Mouse (Mus musculus): ENCODE measurements at regions not wholly inside any gene's neighbourhood (a gene's known extent, or its start where the extent isn't known, plus 50 kb on each side); places are given as distances from the start of the nearest gene placed in this dataset.

GRCm38 (mm10) chr19:25729103-25729502 lies 56.9 kb downstream of the Dmrt2 start:
- DNase-seq (ENCODE audit: low read depth, low spot score): no peak

DNA sequence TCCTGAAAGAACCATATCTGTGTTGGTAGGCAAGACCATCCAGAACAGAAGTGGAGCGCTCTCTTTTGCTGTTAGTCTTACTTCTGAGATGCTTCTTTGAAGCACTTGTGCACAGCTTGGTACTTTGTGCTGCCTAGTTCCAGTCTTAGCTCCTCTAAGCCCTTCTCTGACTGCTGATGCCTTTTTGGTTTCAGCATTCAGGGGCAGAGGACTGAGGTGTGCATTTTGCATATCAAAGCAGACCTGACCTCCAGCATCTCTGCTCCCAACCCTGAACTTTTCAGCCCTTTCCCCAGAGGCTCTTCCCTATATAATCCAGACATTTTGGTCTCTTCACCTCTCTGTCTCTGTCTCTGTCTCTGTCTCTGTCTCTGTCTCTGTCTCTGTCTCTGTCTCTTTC lies 57.4 kb downstream of the Dmrt2 start:
- no peak for DNase-seq (ENCODE audit: low read depth, low spot score)

GRCm38 (mm10) chr19:25778455-25778854 lies 106.2 kb downstream of the Dmrt2 start:
- no peak for DNase-seq (ENCODE audit: low read depth, low spot score)

DNA sequence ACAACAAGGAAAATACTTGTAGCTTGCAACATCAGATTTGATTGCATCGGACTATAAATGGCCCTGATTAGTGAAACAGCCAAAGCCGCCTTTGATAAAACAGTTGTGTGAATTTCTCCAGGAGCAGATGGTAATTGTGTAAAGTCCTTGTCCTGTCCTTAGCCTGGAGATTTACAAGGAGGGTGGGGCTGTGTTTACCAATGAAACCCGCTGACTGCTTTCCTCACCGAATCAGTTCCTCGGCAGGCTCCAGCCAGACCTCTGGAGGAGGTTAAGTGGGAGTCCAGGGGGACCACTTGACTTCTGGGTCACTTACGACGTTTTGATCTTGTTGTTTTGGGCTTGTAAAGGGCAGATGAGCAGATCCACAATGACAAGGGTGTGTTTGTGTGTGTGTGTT lies 107.1 kb downstream of the Dmrt2 start:
- DNase-seq (ENCODE audit: low read depth, low spot score): no peak

GRCm38 (mm10) chr19:25781314-25781713 lies 109.1 kb downstream of the Dmrt2 start:
- DNase-seq (ENCODE audit: low read depth, low spot score): no peak

- DNase-seq (ENCODE audit: low read depth, low spot score): no peak
These were observed 130.5 kb downstream of the Dmrt2 start for GRCm38 (mm10) chr19:25802692-25803091.

DNA sequence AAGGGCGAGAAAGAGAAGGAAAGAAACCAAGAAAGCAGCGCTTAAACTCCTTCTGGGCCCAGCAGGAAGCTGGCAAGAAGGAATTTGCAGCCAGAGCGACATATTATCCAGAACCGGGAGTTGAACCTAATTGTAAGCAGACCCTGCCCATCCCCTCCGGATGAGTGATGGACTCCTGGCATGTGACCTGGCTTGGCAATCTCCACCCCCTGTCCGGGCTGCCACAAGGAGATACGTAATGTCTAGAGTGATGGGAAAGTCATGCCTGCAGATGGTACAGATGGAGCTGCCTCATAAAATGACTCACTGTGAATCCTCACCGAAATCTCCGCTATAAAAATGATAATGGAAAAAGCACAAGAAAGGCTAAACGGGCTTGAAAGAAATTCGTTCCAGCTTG lies 133.1 kb downstream of the Dmrt2 start:
- no peak for DNase-seq (ENCODE audit: low read depth, low spot score)

GRCm38 (mm10) chr19:25813651-25814050 lies 141.4 kb downstream of the Dmrt2 start:
- no peak for DNase-seq (ENCODE audit: low read depth, low spot score)

DNA sequence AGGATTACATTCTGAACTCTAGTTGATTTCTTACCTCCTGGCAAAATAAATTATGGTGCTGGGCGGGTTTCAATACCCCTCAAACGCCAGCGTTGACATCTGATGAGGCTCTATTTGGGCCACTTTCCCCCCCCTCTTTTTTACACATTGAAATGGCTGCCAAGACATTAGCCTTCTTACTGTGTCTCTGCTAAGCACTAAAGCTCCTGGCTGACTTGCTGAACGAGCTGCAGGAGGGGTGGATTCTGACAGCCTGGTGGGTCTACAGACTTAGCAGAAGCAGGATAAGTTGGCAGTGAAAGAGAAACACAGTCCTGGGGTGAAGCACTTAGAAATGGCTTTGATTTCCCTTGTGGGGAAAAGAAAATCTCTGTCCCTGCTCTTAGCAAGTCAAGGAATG lies 172.9 kb downstream of the Dmrt2 start:
- DNase-seq (ENCODE audit: low read depth, low spot score): no peak

- DNase-seq (ENCODE audit: low read depth, low spot score): no peak
These were observed 184.1 kb downstream of the Dmrt2 start for GRCm38 (mm10) chr19:25856344-25856743.

- no peak for DNase-seq (ENCODE audit: low read depth, low spot score)
These were observed 191.1 kb downstream of the Dmrt2 start for GRCm38 (mm10) chr19:25863312-25863711.

DNA sequence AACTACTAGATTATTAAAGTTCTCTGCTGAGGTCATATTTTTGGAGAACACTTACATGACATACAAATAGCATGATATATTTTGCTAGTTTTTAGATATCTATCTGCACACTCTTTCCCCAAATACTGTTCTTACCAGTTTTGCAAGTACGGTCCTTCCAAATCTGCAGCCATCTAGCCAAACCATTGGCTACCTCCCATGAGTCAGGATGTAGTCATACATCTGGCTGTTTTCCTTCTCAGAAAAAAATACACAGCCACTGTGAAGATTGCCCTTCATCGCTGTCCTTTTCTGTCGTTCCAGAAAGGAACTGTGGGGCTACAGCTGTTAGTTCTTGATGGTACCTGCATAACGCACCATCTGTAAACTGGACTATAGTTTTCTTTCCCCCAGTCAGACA lies 234.5 kb downstream of the Dmrt2 start:
- no peak for DNase-seq (ENCODE audit: low read depth, low spot score)

GRCm38 (mm10) chr19:25922052-25922451 lies 249.8 kb downstream of the Dmrt2 start:
- DNase-seq (ENCODE audit: low read depth, low spot score): no peak

DNA sequence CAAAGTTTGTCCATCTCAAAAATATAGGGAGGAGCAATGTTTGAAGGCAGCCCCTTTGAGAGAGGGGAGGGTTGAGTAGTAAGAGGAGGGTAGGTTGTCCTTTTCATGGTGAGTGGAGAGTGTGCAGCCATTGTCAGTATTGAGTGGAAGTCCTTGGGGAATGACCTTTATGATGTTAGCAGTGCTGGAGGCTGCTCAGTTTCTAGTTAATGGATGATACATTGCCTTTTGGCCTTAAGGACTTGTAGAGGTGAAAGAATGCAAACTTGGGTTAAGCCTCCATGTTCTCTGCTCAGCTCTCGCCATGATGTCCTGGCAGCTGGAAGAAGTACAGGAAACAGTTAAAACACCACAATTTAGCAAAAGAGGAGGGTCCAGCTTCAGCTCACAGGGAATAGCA lies 250.6 kb downstream of the Dmrt2 start:
- DNase-seq (ENCODE audit: low read depth, low spot score): no peak

DNA sequence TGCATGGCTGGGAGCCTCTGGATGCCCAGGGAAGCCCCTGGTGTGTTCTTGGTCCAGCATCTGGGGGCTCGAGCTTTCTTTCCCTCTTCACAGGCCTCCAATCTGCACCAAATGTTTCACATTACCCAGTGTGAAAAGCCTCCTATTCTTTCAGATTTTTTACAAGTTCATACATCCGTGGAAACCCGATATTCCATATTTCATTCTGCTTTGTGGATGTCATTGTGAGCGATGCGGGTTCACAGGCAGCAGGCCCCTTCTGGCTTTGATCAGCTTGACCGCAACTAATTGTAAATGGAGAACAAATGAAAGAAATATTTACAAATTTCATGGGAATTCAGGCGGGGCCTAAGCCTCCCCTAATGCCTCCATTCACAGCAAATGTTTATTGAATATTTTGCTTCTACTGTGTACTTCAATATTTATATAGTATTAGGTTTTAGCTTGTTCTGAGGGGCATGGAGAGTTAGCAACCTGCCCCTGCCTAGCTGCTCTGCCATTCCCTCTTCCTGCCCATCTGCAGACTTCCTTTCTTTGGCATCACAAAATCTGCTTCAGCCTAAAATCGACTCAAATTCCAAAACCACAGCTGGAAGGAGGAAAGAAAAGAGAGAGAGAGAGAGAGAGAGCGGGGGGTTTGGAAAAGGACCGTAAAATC lies 251.6 kb downstream of the Dmrt2 start:
- no peak for DNase-seq (ENCODE audit: low read depth, low spot score)

GRCm38 (mm10) chr19:25924385-25924769 lies 252.2 kb downstream of the Dmrt2 start:
- no peak for DNase-seq (ENCODE audit: low read depth, low spot score)

DNA sequence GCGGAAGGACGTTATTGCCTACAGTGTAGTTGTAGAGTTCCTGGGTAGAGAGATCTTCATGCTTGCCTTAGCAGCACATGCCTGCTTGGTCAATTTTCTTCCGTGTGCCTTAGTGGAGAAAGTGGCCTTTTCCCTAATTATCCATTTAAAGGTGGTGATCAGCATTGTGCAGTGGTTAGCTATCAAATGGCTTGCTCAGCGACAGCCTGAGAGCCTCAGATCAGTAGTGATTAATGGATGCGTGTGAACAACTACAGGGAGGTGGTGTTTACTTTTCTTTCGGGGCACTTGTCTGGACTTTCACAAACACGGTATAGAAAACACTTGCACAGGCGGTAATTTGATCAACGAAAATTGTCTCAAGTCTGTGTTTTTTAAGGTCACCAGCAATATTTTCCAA lies 255.0 kb downstream of the Dmrt2 start:
- no peak for DNase-seq (ENCODE audit: low read depth, low spot score)

DNA sequence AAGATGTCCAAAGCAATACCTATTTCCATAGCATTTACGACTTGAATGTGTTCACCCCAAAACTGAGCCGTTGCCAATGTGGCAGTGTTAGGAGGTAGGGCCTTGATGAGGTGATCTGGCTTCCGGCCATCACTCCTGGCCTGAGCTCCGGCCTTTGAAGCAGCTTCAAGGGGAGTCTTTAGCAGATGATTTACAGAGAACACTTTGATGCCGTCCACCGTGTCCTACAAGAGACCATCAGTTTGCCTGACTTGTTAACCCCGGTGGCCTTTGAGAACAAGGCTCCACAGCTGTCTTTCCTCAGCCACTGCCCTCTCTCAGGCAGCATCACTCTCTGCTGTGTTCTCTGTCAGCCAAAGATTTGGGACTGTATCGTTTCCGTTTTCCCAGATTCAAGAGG lies 265.1 kb downstream of the Dmrt2 start:
- DNase-seq (ENCODE audit: low read depth, low spot score): no peak

- no peak for DNase-seq (ENCODE audit: low read depth, low spot score)
These were observed 299.0 kb downstream of the Dmrt2 start for GRCm38 (mm10) chr19:25971210-25971609.

- DNase-seq (ENCODE audit: low read depth, low spot score): no peak
These were observed 303.0 kb downstream of the Dmrt2 start for GRCm38 (mm10) chr19:25975202-25975601.

DNA sequence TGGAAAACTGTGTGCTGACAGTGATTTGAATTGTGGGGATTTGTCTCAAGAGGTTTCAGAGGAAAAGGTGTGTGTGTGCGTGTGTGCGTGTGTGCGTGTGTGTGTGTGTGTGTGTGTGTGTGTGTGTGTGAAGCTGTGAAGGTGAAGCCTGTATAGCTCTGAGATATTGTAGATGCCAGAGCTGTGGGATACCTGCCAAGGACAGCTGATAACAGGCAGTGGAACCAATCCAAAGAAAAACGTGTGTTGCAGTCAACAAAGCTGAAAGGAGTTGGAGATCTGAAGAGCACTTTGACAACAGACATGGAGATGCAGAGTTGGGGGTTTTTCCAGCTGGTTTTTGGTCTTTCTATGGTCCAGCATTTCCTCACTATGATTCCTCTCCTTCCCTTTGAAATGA lies 308.1 kb downstream of the Dmrt2 start:
- DNase-seq (ENCODE audit: low read depth, low spot score): no peak

DNA sequence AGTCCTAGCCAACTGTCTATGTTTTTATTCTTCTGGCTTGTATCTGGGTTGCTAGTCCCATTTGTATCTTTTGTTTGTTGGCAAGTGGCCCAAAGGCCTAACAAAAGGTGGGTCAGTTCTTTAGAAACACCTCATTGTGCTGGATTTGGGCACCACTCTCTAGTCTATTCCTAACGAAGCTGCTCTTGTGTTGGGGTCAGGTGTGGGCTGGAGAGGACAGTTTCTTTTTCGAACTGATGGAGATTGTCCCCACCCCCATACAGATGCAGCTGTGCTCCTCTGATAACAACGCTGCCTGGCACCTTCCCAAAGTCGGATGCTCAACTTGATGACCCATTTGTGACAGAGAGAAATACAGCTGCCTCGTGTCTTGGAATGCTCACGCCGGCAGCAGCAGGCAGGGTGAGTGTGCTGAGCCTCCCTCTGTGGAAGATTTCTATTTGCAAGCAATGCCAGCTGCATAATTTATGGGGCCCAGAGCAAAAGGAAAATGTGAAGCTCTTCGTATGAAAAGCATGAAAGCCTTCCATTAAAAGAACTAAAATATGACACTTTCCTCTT lies 342.5 kb downstream of the Dmrt2 start:
- no peak for DNase-seq (ENCODE audit: low read depth, low spot score)

GRCm38 (mm10) chr19:26021141-26021540 lies 348.9 kb downstream of the Dmrt2 start:
- DNase-seq (ENCODE audit: low read depth, low spot score): no peak

DNA sequence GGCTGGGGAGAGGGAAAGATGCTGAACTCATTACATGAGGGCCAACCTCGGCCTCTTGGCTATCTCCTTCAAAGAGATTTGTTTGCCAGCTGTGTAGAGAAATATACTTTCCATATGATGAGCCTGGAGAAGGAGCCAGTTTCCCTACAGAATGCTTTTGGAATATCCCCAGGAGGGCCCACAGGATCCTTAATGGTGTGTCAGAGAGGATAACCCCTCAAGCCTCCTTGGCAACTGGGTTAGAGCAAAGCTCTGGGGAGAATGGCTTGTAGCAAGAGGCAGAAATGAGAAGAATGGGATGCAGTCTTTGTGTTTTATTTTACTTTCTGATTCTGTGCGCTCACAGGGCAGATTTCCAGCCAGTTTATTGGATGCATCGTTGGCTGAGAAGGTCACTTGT lies 353.9 kb downstream of the Dmrt2 start:
- no peak for DNase-seq (ENCODE audit: low read depth, low spot score)
